Mouse (Mus musculus) cerebellum, adult 11 months (tissue): ENCODE measurements around the gene Sp9.

Experiments
- DNase-seq: peaks from one replicate; pipeline ENCODE4 v3.0.0; 2022

Gene Sp9

DNA sequence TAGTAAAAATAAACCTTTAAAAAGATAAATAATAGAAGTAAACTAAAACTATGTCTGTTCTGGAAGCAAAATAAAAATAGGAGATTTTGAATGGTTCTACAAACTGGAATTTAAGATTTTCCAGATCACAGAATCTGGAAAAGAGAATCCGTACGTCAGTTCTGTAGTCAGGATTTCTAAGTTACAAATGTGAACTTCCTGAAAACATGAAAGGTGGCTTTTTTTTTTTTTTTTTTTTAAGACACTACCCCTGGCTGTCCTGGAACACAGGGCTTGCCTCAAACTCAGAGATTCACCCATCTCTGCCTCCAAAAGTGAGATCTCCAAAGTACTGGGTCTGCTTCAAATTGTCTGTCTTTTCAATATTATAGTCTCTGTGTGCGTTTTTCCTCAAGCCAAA is 42.6 kb downstream of the Sp9 start:
- DNase-seq: no peak

DNA sequence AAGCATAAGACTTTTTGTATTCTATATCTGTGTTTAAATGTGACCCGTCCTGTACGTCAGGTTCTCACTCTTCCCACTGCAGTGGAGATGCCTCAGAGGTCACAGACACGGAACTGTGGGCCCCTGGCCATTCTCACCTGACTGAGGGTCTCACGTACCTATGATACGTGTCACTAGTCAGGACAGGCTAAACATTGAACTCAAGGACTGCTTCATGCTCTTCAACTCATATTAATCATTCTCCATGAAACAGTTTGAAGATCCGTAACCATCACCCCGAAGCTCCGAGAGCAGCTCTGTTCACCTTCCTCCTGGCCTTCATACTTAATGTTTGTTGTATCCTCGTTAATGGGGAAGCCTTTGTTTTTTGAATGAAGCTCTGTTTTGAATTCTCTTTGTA is 45.7 kb downstream of the Sp9 start:
- DNase-seq: no peak

DNA sequence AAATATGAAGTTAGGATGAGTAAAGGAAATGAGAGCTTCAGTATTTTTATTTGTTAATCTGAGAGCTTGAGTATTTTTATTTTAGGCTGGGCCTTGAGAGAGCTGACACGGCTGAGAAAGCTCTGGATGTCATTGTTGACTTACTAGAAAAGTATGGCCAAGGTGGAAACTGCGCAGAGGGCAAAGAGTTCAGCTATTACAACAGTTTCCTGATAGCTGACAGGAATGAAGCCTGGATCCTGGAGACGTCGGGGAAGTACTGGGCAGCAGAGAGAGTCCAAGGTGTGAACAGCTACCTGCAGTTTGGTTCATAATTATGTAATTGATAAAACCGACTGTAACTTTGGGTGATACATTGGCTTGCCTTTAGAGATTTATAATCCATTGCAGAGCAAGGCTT is 47.5 kb downstream of the Sp9 start:
- DNase-seq: no peak

DNA sequence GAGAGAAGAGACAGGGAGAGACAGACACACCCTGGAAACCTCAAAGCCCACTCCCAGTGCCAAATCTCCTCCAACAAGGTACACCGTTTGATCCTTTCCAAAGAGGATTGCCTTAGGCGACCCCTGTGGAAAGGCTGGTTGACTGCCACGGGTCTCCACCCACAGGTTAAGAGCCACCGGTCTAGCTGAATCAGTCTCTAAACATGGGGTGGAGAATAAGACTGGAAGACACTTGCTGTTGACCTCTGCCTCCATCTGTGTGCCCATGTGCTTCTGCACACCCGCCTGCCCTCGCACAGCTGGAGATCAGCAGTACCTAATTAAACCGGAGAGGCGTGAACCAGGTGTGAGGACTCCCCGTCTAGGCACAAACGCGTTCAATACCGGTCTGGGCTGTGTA is 51.3 kb downstream of the Sp9 start:
- no peak for DNase-seq

DNA sequence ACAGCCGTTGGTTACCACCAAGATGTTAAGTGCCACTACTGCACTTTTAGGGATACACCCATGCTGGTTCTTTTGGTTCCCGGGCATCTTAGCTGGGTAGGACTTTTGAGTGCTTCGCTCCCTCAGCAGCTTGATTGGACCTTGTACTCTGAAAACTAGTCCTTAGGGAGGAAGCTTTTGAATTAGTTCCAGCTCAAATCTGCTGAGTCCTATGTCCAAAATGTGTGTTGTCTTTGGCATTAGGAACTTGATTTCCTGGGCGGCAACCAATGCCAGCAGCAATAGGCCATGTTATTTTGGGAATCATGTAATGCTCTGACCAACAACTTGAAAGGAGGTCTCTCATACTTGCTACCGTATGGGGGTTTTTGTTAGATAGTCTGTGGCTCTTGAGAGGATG is 54.1 kb downstream of the Sp9 start:
- DNase-seq: no peak
